Mouse (Mus musculus) heart, postnatal 10 days (tissue): Measurements from ENCODE around the gene Wdr45b. TPM values are rescaled to one million over a fixed set of nuclear protein-coding genes. Genes with fewer than 3 reads are reported as not detected.
"Not testable (repeated sequence)": the region's sequence is repeated elsewhere in the genome, so short reads cannot be mapped to it uniquely, and the experiment has no call there.

Experiments
- DNase-seq, 2 experiments: peaks; one replicate each; pipeline ENCODE4 v3.0.0; 2021
- intact Hi-C: fragments of 180-260 bp; cut with DNase I; formaldehyde crosslinking; loops from one replicate; pipeline ENCODE4 v1.15.1; 2025
- microRNA-seq, 2 experiments: library from miRNA; unstranded; fragments of <30 nt; microRNA quantifications; one replicate each; pipeline ENCODE4 v1.2.0; 2022
- total RNA-seq, 2 experiments: library from RNA; stranded (reverse); gene quantifications; 2 replicates each; pipeline ENCODE4 v1.2.3; 2021

The Wdr45b gene
- total RNA-seq, 2 experiments from 2014 or later = 53.0 to 54.0 TPM

DNA sequence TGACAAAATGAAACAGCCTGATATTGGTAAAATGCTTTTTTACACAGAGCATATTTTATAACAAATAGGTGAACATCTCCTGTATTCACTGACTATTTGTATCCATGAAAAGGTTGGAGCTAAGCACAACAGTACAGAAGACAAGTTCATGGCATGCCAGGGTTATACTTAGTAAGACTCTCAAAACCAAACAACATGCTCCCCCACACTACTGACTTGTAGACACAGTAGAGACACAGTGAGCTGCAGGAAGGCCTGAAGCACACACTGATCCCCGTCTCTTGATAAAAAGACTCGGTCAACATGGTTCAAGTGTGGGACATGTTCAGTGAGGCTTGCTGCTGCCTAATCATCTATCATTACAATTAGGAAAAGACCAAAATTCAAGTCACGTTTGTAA lies 22.6 kb downstream of the Wdr45b start:
- no peak for DNase-seq
- intact Hi-C loops = no loop called here

DNA sequence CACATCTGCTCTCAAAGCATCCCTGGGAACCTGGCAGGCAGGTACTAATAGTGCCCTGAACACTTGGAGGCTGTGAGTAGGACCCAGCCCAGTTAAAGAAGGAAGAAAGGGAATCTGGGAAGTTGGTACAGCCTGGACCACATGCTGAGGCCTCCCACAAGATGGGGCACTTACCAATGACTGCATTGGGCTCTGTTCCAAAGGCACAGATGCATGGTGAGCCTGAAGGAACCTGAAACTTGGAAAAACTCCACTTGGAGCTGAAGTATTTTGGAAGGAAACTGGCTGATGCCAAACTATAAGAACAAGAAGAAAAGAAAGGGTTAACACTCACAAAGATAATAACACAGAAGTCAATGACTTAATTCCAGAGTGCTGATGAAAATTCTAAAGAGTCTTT lies 25.6 kb downstream of the Wdr45b start:
- no peak for DNase-seq
- intact Hi-C loops = no loop called here

DNA sequence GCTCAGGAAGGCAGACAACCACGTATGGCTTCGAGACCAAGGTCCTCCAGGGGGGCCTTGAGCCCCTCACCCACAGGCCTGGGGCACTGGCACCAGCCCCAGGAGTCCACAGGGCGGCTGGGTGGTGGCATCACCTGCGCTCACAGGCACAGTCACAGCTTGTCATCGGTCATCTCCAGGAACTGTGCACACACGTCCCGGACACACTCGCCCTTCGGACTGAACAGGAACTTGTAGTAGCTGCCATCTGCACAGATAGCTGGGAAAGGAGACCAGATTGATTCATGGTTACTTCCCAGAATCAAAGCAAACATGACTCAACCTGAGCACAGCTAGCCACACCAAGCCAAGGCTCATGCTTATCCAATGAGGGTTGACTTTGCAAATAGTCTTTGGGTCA lies 26.0 kb downstream of the Wdr45b start:
- intact Hi-C loops = no loop called here
- DNase-seq = no peak

DNA sequence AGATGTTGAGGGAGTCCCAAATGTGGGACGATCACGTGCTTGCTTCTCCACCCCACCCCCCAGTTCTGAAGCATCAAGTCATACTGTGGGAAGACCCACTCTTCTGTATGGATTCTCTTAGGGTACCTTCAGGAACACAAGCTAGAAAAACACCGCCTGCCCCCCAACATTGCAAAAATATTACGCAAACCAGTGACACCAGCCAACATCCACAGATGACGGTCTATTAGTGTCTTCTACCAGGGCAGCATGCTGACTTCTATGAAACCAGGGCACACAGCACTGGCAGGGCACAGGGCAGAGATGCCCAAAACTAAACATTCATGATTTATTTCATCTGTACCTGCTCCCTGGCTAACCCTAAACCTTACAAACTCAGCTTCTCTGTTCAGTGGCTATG lies 27.6 kb downstream of the Wdr45b start:
- intact Hi-C loops = no loop called here
- DNase-seq = no peak

DNA sequence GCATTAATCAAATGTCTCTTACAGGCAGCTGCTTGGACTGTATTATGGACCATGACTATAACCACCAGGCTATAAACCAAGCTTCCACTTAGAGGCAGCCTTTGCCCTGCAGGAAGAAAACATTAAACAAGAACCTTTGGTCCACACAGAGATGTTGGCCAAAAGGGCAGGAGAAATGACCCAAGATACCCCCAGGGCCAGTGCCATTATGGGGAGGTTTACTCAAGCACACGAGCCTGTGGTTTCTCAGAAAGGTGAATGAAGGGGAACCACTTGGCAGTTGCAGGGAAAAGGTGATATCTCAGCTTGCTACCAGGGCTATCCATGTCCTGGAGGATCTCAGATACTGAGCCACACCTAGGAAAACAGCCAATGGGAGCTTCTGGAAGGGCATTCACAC lies 28.2 kb downstream of the Wdr45b start:
- no peak for DNase-seq
- intact Hi-C loops = no loop called here

DNA sequence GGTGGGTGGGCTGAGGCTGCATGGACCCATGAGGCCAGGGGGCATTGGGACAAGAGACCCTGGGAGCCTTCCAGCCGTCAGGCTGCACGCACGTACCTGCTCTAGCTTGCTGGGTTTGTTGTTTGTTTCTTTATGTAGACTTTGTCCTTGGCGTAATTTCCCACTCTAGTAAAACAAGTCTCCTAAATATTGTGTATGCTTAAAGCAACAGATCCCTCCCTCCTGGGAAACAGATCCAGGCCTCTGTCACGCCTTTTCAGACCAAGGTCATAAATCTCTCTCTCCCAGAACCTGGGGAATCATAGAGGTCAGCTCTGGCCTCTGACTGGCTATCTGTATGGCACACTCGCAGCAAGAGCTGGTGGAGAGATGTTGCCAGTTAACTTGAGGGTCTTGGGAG lies 46.5 kb downstream of the Wdr45b start:
- intact Hi-C loops, DNase-seq: not testable (repeated sequence)

DNA sequence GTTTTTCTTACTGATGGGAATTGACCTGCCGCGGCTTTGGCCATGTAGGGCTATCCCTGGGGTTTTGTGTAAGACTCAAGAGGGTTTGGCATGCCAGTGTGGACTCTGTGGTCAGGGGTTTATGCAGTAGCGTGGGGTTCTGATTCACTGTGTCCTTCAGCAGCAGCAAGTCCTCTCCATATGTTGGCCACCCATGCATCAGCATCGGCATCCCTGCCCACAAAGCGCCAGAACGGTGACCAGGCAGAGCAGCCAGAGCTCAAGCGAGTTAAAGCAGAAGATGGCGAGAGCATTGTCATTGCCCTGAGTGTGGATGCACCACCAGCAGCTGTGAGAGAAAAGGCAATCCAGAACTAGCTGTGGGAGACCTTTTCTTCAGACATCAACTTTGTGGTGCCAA lies 47.6 kb downstream of the Wdr45b start:
- intact Hi-C loops = no loop called here
- DNase-seq = no peak

DNA sequence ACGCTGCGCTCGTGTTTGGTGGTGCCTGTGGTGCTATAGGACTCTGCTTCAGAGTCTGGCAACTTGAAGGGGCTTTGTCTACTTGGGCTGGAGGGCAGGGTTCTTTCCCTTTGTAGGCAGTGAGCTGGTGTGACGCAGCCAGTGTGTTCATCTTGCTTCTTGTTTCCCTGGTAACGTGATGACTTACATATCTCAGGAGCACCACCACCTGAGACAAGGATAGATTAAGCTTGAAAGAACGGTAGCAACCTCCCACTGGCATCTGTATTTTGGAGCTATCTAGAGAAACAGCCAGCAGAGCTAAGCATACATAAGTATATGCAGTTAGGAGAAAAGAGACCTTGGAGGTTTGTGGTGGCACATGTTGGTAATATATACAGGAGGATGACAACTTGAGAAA lies 48.9 kb downstream of the Wdr45b start:
- intact Hi-C loops = loop anchor here (2.0 kb wide), 1 partner anchor 15 kb away; no protein-coding TSS in a partner anchor
- no peak for DNase-seq

DNA sequence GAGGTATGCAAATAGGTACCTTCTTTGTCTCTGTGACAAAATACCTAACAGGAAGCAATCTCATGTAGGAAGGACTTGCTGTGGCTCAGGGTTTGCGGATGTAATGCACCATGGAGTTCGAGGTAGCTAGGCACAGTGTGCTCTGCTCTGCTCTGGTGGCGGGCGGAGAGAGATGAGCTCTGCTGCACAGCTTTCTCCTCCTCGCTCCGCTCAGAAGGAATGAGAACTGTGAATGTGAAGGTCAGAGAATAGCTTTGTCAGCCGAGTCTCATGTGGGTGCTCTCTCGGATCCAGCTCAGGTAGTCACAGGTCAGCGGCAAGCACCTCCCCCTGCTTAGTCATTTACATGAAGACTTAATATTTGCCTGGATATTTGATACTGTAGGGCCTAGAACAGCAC lies 54.0 kb downstream of the Wdr45b start:
- DNase-seq = no peak
- intact Hi-C loops = no loop called here

DNA sequence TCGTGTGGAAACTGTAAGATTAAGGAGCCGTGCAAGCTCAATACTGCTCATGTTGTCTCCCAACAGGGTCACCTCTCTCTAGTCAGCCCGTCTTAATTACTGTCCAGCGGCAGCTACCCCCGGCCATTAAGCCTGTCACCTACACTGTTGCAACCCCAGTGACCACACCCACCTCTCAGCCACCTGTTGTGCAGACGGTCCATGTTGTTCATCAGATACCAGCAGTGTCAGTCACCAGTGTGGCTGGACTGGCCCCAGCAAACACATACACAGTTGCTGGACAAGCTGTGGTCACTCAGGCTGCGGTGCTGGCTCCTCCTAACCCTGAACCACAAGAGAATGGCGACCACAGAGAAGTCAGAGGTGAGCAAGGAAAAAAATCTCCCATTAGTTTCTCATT lies 55.8 kb downstream of the Wdr45b start:
- no peak for DNase-seq
- intact Hi-C loops = no loop called here

DNA sequence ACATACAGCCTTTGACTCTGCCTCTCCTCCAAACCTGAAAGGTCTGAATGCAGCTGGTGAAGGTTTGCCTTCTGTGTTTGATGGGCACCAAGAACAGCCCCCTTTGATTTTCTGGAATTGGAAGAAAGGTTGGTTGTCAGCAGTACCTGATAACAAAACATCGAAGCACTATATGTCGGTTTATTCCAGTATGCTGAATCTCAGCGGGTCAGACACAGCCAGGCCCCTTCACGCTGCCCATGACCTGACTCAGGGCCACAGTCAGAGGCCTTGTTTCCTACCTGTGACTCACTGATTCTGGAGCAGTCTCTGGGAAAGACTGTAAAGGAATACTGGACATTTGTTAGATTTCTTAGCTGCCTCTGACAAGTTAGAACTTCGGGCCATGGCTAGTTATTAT lies 59.5 kb downstream of the Wdr45b start:
- intact Hi-C loops = no loop called here
- DNase-seq = no peak

DNA sequence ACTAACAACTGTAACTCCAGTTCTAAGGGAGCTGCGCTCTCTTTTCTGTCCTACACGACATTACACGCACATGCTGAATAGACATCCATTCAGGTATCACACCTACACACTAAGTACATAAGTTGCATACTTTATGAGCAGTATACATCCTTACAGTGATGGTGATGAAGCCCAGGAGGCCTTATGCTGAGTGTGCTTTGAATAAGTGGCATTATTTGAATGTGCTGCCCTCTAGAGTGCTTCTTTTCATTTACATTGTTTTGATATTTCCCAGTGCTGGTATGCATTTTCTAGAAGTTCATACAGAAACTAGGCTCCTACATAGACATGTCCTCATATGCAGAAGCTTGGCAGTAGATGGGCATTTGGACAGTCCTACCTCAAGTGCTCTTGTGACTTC lies 64.4 kb downstream of the Wdr45b start:
- intact Hi-C loops = no loop called here

DNA sequence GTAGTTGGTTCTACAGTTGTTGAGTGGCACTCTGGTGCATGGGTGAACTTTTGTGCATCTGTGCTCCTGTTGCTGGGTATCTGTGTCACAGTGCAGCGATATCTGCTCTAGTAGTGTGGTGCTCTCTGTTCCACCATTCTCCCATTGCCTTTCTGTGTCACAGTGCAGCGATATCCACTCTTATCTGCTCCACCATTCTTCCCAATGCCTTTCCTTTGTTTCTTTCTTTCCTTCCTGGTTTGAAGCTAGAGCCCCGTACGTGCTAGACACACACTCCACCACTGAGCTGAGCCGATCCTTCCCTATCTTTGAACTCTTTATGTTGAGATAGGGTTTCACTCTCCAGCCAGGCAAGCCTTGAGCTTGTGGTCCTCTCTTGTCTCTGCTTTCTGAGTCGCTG lies 71.3 kb downstream of the Wdr45b start:
- intact Hi-C loops = no loop called here
- no peak for DNase-seq

More for the DNA sequence above, 64.4 kb downstream of the Wdr45b start:
- no peak for DNase-seq

DNA sequence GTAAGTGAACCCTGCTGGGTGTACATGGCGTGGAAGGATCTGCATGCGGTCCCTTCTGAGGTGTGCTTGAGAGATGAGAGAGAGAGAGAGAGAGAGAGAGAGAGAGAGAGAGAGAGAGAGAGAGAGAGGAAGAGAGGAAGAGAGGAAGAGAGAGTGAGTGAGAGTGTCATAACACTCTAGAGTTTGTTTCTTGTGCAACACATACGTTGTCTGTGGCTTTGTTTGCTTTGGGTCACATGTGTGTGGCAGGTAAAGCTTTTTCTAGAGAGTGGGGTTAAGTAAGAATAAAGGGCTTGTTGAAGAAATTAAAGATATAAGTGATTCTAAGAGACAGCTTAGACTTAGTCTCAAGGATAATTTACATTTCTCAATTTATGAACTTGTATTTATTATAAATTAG lies 76.2 kb downstream of the Wdr45b start:
- no peak for DNase-seq
- intact Hi-C loops = no loop called here

DNA sequence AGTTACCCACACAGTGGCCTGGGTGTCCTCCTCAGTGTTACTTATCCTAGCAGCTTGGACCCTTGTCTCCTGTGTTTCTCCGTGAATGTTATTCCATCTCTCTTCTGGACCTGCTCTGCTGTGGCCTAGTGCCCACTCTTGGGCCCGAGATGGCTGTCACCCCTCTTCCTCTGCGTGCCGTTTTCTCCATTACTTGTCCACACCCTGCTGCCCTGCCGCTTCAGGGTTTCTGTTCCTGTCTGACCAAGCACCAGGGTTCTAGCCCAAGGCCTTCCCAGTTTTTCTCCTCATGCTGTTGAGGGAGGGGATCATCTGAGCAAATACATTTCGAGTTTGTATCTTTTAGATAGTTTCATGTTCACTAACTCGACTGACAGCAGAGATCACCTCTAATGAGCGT lies 76.7 kb downstream of the Wdr45b start:
- intact Hi-C loops = no loop called here

More for the DNA sequence above, 76.7 kb downstream of the Wdr45b start:
- no peak for DNase-seq

Small RNA genes within 50 kb of the gene (microRNA-seq; reads per million reads assigned to microRNA genes)
- gene Mir7236 = 0 reads per million in 2 experiments

Other genes with a start within 250 kb of the Wdr45b start
- gene Tex19.2, start 235.8 kb downstream of the Wdr45b start, total RNA-seq = not detected
- not detected for gene Tex19.1, start 208.3 kb downstream of the Wdr45b start, total RNA-seq
- under 1 TPM; 0.24 to 0.35 TPM for gene Uts2r, start 194.2 kb downstream of the Wdr45b start, total RNA-seq
- gene Hexdc, start 150.0 kb downstream of the Wdr45b start, total RNA-seq = 10 to 100 TPM; 12.7 to 15.1 TPM
- gene Ogfod3, start 149.7 kb downstream of the Wdr45b start, total RNA-seq = 10 to 100 TPM; 18.3 to 19.4 TPM
- 10 to 100 TPM in 1 of 2 experiments, 1 to 10 TPM in 1; 9.3 to 12.6 TPM for gene Cybc1, start 125.1 kb downstream of the Wdr45b start, total RNA-seq
- 10 to 100 TPM; 75.8 to 93.3 TPM for gene Narf, start 117.2 kb downstream of the Wdr45b start, total RNA-seq
- 10 to 100 TPM; 23.3 to 27.6 TPM for gene Foxk2, start 94.5 kb downstream of the Wdr45b start, total RNA-seq
- gene Rab40b, start 33.8 kb upstream of the Wdr45b start, total RNA-seq = 1 to 10 TPM; 2.1 to 2.8 TPM
- 1 to 10 TPM; 6.0 to 8.3 TPM for gene Fn3krp, start 67.0 kb upstream of the Wdr45b start, total RNA-seq
- gene Fn3k, start 80.5 kb upstream of the Wdr45b start, total RNA-seq = 10 to 100 TPM; 17.3 to 22.8 TPM
- gene Tbcd, start 97.5 kb upstream of the Wdr45b start, total RNA-seq = 10 to 100 TPM; 18.9 to 19.9 TPM
- under 1 TPM in 1 of 2 experiments, not detected in 1; 0.07 TPM for gene Zfp750, start 164.9 kb upstream of the Wdr45b start, total RNA-seq